Mouse (Mus musculus) stomach, postnatal 0 days (tissue): Measurements from ENCODE around the gene Rbl2.

Experiments
- CTCF ChIP-seq: IDR thresholded peaks from 2 replicates; pipeline ENCODE4 v1.5.1; 2016; ENCODE audit warnings: antibody characterized with exemption, low read depth, mild to moderate bottlenecking, moderate library complexity
- EP300 ChIP-seq: optimal IDR thresholded peaks from 2 replicates; pipeline ENCODE3; 2016; ENCODE audit warnings: antibody characterized with exemption

- TF ChIP-seq CTCF (no peak), EP300 (no peak)
These were observed 450 bp upstream of the Rbl2 start for GRCm38 (mm10) chr8:91069407-91069806.
